Mouse (Mus musculus): Measurements from ENCODE around the gene Zfp715.
"Not testable (repeated sequence)": the region's sequence is repeated elsewhere in the genome, so short reads cannot be mapped to it uniquely, and the experiment has no call there.

Gene Zfp715

DNA sequence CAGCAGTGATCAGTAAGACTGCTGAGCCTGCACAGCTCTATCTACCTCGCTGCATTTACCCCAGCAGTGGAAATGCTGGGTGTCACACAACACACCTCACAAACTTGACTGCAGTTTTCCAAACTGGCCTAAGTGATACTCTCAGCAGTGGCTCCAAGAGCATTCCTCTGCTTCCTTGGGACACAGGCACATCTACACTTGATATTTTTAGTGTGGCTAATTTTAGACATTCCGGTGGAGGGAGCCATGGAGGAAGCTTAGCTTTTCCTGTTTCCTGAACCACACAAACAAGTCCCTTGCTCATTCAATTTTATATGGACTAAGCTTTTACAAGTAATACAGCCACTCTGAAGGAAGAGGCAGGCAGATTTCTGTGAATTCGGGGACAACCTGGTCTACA, 7.9 kb downstream of the Zfp715 start:
- DNase-seq (ENCODE audit: low read depth, low spot score), result no peak

DNA sequence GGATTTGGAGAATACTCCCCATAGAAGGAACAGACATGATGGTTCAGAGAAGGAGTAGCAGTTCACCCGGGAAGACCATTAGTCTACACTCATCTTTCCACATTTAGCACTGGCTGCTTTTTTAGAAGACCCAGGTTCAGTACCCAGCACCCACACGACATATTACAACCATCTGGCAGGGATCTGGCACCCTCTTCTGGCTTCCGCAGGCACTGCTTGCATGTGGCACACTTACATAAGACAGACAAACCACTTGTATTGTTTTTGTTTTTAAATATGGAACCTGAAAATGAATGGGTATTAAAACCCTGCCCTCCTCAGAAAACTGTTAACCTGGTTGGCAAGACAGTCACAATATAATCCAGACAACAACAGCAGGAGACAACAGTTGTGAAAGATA, 21.6 kb downstream of the Zfp715 start:
- no peak for DNase-seq (ENCODE audit: low read depth, low spot score)

DNA sequence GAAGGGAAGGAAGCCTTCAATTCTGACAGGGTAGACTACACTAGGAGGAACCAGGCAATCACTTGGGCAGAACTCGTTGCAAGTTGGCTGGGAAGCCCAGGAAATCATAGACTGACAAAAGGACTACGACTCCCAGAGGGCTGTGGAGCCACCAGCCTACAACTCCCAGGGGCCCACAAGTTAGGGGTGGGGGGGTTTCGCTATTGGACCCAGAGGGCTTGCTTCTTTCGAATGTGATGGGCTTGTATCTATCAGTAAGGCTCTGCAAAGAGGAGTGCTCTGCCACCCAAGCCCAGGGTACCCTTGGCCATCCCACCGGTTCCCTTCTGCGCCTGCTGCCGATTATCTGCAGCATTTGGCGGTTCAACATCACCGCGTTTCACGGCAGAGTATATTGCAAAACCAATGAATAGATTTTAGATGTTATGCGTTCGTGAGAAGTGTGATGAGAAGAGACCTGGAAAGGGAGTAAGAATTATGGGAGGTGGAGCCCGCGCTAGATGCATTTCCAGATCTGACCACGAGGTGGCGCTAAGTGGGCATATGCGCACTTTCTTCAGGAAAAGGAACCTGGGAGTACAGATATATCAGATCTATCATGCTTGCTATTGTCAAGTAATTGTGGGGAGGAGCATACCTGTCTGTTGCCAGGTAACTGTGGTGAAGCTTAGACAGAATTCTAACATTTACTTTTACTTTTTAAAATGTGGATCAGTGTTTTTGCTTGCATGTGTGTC, 30.1 kb downstream of the Zfp715 start:
- peak; percentile 63 for DNase-seq (ENCODE audit: low read depth, low spot score)

DNA sequence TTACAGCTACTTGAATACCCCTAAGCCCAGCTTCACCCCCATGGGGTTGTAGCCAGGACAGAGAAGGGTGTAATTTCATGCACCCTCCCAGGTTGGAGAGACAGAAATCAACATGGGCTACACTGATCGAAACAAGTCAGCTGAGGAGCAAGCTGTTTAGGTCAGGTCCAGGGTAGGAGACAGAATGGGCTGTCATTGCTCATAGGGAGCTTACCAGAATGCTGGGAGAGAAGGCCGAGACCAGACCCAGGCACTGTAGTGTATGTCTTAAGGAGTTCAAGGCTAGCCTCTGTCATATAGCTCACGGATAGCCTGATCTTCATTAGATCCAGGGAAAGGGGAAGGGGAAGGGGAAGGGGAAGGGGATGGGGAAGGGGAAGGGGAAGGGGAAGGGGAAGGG, 30.6 kb downstream of the Zfp715 start:
- DNase-seq (ENCODE audit: low read depth, low spot score), result no peak

DNA sequence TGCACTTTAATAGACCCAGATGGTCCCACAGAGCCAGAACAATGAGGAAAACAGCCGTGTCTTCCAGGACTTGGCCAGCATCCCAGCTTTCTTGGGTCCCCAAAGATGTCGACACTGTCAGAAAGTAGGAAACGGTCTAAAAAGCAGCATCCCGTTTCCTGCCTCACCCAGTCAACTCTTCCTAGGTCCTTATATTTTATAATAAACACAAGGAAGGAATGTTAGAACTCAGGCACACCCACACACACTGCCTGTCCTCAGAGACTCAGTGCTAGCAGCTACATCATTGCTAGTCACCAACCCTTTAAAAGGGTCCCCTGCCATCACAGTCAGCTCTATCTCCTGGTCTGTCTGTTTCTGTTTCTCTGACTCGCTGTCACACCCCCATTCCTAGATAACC, 35.7 kb downstream of the Zfp715 start:
- no peak for DNase-seq (ENCODE audit: low read depth, low spot score)

DNA sequence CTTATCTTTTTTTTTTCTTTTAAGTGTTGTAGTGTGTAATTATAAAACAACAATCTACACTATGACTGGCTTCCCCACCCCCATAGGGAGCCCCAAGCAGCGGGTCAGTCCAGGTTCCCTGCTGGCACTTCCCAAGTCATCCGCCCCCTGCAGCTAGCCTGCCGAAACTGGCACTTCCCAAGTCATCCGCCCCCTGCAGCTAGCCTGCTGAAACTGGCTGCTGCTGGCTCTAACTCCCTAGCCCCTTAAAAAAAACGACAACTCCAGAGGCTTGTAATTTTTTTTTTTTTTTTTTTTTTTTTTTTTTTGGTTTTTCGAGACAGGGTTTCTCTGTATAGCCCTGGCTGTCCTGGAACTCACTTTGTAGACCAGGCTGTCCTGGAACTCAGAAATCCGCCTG, 36.9 kb downstream of the Zfp715 start:
- not testable (repeated sequence) for DNase-seq (ENCODE audit: low read depth, low spot score)

DNA sequence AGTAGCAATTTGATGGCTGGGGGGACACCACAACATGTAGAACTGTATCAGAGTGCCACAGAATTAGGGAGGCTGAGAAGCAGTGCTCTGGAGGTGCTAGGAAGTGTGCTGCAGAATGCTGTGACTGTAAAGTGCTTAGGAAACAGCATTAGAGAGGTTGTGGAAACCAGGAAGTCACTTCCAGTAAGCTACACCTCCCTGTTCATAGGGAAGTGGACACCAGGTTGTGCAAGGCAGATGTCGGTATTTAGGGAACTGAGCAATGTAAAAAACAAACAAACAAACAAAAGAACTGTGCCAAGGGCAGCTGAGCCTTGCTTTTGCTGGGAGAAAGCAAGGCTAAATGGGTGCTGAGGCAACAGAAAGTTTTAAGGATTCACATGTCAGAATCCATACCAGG, 39.6 kb downstream of the Zfp715 start:
- DNase-seq (ENCODE audit: low read depth, low spot score), result no peak

DNA sequence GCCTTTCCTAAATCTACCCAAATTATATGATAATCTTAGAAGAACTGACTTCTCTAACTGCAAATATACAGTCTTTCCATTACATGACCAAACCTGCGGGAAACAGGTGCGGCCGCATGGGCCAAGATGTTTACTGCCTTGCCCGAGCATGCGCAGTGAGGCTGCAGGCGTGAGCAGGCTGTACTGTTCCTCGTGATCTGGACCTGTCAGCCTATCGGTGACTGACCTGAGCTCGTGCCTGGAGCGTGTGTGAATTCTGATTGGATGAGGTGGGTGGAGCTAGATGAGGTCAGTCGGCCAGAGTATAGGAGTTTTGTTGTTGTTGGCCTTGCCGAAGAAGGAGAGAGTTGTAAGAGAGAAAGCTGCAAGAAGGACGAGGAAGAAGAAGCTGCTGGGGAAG, 45.7 kb downstream of the Zfp715 start:
- DNase-seq (ENCODE audit: low read depth, low spot score), result not testable (repeated sequence)

DNA sequence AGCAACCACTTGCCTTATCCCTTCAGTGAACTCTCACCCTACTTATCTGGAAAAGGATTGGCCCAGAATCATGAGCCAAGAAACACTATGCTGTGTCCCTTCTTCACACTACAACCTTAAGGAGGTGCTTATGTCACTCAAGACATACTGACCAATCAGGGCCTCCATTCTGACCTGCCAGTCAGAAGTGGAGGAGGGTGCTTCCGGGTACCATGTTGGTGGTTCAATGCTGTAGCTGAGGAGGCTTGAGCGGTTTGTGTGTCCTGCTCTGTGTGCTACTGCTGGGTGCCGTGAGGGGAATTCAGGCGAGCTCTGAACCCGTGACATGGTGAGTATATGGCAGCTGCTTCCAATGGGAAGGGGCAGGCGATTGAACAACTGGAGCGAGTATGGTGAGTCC, 59.6 kb downstream of the Zfp715 start:
- DNase-seq (ENCODE audit: low read depth, low spot score), result no peak

DNA sequence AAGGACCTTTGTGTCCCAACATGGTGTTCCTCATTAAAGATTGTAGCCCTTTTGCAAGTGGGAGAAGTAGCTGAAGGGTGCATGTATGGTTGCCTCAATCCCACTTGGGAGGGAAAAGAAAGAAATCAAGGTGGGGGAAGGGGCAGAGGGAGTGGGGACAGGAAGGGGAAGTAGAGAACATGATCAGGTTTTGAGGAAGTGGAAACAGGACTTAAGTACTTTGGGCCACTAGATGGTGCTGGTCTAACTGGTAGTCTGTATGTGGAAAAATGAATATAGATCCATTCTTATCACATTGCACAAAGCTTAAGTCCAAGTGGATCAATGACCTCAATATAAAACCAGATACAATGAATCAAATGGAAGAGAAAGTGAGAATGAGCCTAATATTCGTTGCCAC, 62.4 kb downstream of the Zfp715 start:
- not testable (repeated sequence) for DNase-seq (ENCODE audit: low read depth, low spot score)
